Mouse (Mus musculus): ENCODE measurements at regions not wholly inside any gene's neighbourhood (a gene's known extent, or its start where the extent isn't known, plus 50 kb on each side); places are given as distances from the start of the nearest gene placed in this dataset.

GRCm38 (mm10) chr10:87804792-87805082 is 53.3 kb upstream of the Igf1 start:
- TF ChIP-seq CTCF (IDR thresholded peaks at IDR 0.05; ENCODE audit: low read depth) (no peak), EP300 (optimal IDR thresholded peaks at IDR 0.05) (no peak)

Measured in stomach, postnatal 0 days (tissue).